Comparison of ENCODE assay signal across 37 mouse cellular contexts in the genomic region with DNA sequence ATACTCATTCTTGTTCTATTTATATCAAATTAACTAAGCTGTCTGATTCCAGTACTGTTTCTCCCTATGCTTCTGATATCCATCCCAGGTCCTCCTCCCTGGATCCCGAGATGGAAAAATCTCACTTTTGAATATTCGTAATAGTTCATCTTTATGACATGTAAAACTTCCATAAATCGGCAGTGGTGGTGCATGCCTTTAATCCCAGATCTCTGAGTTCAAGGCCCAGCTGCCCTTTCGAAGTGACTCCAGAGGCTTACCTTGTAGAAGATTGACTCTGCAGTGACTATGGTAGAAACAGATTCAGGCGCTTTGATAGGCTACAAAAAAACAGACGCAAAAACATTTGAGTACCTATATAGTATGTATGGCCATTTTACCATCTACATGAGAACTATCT. TPM values are rescaled to one million over a fixed set of nuclear protein-coding genes. Genes with fewer than 3 reads are reported as not detected.
"Had no signal": no experiment of that assay in that cellular context is flagged by ENCODE, and none has a peak within 500 bp of the region (broad histone marks: within the 10 kb centered on the region; RNA-seq: fewer than 3 reads in every experiment).

No protein-coding gene starts in this region.

- H3K4me1 ChIP-seq: intestine, embryonic 15.5 days had no signal

- H3K4me2 ChIP-seq: heart, embryonic 11.5 days; heart, embryonic 13.5 days; heart, embryonic 15.5 days; hindbrain, embryonic 12.5 days; hindbrain, embryonic 14.5 days; liver, embryonic 15.5 days had no signal

- ATAC-seq: hindbrain, embryonic 16.5 days; inflammation-experienced regulatory T-cells, adult 6 months; intestine, embryonic 15.5 days; intestine, postnatal 0 days had no signal

- H3K4me3 ChIP-seq: gastrocnemius, adult 2 months; heart, embryonic 13.5 days; heart, embryonic 15.5 days; hindbrain, embryonic 10.5 days; hindbrain, embryonic 12.5 days; intestine, embryonic 15.5 days; layer of hippocampus, adult 2 months; left cerebral cortex, adult 2 months; limb, embryonic 10.5 days; liver, embryonic 15.5 days had no signal

- H3K27me3 ChIP-seq: heart, embryonic 13.5 days; heart, embryonic 15.5 days; hindbrain, embryonic 12.5 days; intestine, embryonic 15.5 days; limb, embryonic 12.5 days; liver, embryonic 13.5 days; liver, embryonic 15.5 days had no signal

- DNase-seq: gastrocnemius, adult 2 months; gastrocnemius, postnatal 10 days; gastrocnemius, postnatal 25 days; heart, postnatal 4 days; kidney, adult 18-20 months; kidney, adult 8-10 months; kidney, postnatal 10 days; kidney, postnatal 25 days; kidney, postnatal 4 days; liver; liver, embryonic 13.5 days had no signal

- H3K9ac ChIP-seq: heart, embryonic 15.5 days; hindbrain, embryonic 12.5 days; hindbrain, embryonic 14.5 days; intestine, embryonic 15.5 days; limb, embryonic 12.5 days; liver, embryonic 15.5 days had no signal

- H3K27ac ChIP-seq: gastrocnemius, adult 2 months; heart, embryonic 13.5 days; heart, embryonic 15.5 days; hindbrain, embryonic 10.5 days; hindbrain, embryonic 12.5 days; hindbrain, embryonic 14.5 days; intestine, embryonic 15.5 days; layer of hippocampus, adult 2 months; left cerebral cortex, adult 2 months; limb, embryonic 10.5 days; limb, embryonic 12.5 days; liver, embryonic 13.5 days; liver, embryonic 15.5 days had no signal

- H3K9me3 ChIP-seq: heart, embryonic 13.5 days; heart, embryonic 15.5 days; hindbrain, embryonic 12.5 days; intestine, embryonic 15.5 days; limb, embryonic 10.5 days; limb, embryonic 12.5 days; liver, embryonic 13.5 days; liver, embryonic 15.5 days had no signal

RNA-seq across cellular contexts. Expression of a gene that starts 6.4 kb away (rescaled TPM):
- total RNA-seq: gastrocnemius, adult 2 months; gastrocnemius, postnatal 10 days; gastrocnemius, postnatal 25 days; gastrocnemius, postnatal 4 days; heart, adult 8-10 months; heart, postnatal 25 days; heart, postnatal 4 days; layer of hippocampus, adult 2 months; layer of hippocampus, postnatal 10 days; layer of hippocampus, postnatal 25 days; left cerebral cortex, adult 2 months; left cerebral cortex, postnatal 14 days; left cerebral cortex, postnatal 36 days had no signal
- polyA plus RNA-seq: heart, embryonic 11.5 days; heart, embryonic 13.5 days; heart, embryonic 15.5 days; heart, postnatal 0 days; hindbrain, embryonic 10.5 days; hindbrain, embryonic 12.5 days; hindbrain, embryonic 14.5 days; hindbrain, embryonic 16.5 days; inflammation-experienced regulatory T-cells, adult 6 months; intestine, embryonic 15.5 days; intestine, postnatal 0 days; kidney, embryonic 14.5 days; kidney, embryonic 16.5 days; limb, embryonic 10.5 days; limb, embryonic 12.5 days; liver, embryonic 11.5 days; liver, embryonic 13.5 days; liver, embryonic 15.5 days had no signal
